Mouse (Mus musculus) gonadal fat pad, adult 2 months (tissue): ENCODE measurements at regions not wholly inside any gene's neighbourhood (a gene's known extent, or its start where the extent isn't known, plus 50 kb on each side); places are given as distances from the start of the nearest gene placed in this dataset.
"Not testable (repeated sequence)": the region's sequence is repeated elsewhere in the genome, so short reads cannot be mapped to it uniquely, and the experiment has no call there.

Experiments
- DNase-seq: peaks from one replicate; pipeline ENCODE4 v3.0.0-alpha.2; 2012; ENCODE audit warnings: low read depth

DNA sequence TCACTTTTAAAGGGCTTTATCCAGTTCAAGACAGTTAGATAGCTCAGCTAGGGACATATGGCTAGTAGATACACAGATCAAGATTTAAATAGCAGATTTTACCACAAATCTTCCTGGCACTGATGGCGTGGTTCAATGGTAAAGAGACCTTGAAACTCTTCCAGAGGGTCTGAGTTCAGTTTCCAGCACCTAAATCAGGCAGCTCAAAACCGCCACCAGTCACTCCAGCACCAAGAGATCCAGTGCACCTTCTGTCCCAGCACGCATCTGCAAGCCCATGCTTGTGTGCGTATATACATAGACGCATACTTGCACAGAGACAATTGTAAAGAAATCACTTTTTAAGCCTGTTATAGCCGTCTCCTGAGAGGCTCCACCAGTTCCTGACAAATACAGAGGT is 454.0 kb upstream of the Jmjd1c start:
- no peak for DNase-seq

DNA sequence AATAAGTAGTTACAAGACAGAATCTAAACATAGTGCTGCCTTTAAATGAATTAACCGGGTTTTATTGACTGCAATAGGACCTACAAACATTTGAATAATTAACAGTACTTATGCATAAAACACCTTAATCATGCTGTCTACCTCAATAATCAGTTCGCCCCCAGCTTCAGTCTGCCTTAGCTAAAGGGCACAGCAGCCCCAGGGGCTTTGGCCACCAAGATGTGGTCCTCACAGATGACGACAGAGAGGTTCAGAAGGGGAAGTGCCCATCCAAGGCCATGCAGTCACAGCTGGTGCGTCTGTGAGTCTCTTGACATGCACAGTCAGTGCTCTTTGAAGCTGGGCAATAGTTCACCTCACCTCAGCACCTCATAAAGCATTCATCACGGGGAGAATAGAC is 452.8 kb upstream of the Jmjd1c start:
- no peak for DNase-seq

DNA sequence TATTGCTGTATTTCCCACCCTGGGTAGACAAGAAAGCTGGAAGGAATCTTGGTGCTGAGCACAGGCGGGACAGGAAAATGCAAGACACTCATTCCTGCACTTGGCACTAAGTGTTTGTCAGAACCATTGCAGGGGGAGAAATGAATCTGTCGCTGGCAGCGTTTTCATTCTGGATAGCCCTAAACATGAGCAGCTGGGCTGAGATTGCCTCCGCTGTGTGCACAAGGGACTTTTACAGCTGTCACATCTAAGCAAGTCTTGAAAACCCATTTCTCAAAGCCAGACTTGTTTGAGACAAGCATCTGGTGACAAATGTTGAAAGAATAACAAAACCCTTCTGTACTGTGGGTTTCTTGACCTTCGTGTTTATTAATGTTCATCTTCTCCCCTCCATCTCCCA is 438.4 kb upstream of the Jmjd1c start:
- DNase-seq: no peak

- no peak for DNase-seq
Observed at GRCm38 (mm10) chr10:66683160-66683559, 412.8 kb upstream of the Jmjd1c start.

- not testable (repeated sequence) for DNase-seq
Observed at GRCm38 (mm10) chr10:66689196-66689595, 406.7 kb upstream of the Jmjd1c start.

DNA sequence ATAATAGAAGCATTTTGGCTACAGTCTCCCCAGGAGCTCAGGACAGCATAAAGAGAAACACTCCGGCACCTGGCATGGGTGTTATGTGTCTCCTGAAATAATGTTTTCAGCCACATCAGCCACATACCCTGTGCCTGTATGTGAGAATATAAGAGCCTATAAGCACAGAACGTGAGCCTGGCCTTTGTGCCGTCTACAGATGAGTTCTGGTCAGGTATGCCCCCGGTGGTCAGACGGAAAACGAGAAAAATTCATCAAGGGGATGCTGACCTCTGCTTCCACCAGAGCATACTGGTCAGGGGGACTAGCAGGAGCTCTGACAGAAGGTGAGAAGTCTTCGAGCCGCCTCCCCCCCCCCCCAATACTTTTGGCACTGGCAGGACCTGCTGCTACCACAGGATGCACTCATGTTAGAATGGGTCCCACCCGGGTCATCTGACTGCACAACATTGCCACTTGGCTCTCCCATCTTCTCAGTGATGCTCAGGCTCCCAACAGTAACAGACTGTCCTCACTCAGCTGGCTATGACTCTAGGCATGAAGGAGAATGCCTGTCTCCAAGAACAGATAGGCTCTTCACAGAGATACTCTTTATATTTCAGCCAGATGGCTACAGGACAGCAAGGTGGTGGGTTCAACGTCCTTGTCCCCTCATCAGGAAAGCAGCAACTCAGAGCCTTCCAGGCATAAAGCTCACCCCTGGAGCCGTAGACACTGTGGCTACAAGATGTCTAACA is 401.2 kb upstream of the Jmjd1c start:
- DNase-seq: no peak

DNA sequence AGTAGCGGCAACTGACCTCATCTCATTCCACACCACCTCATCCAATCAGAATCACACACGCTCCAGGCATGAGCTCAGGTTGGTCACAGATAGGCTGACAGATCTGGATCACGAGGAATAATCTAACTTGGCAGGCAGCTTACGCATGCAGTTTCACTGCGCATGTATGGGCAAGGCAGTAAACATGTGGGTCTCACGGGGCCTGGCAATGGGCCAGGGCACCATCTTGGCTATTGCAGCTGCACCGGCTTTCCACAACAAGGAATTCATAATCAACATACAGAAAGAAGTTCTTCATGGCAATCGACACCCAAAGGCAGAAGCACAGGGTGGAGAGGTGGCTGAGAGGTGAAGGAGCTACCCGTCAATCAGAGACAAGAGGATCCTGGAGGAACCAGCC is 381.0 kb upstream of the Jmjd1c start:
- not testable (repeated sequence) for DNase-seq

DNA sequence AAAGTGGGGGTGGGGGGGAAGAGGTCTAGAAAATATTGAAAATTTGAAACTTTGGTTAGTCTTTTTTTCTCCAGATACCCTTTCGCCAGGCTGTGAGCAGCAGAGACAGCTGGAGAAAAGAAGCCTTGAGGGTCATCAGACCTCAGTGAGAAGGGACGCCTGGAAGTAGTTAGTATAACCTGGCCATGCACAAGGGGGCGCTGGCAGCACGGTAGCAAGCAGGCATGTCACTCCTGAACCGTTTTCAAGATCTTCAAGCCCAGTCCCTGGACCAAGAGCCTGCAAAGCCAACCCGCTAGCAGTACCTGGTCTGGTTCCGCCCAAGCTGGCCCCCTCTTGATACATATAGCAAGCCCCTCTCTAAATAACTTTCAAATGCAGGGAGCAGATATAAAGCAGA is 378.0 kb upstream of the Jmjd1c start:
- DNase-seq: no peak

DNA sequence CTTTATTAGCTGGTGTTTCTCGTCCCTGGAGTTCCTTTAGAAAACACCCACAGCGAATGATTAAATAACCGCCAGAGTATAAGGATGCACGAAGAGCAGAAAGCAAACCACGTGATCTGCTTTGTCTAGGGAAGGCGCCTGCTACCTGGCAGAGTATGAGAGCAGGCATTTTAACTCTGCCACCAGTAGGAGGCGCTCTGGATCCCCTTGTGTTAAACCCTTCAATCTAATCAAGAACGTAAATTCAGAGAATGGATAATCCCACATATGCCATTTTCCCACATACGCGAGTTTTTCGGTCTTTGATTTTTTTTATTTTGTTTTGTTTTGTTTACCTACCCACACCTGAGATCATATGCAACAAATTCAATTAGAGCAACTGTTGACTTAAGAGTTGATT is 376.1 kb upstream of the Jmjd1c start:
- DNase-seq: no peak

DNA sequence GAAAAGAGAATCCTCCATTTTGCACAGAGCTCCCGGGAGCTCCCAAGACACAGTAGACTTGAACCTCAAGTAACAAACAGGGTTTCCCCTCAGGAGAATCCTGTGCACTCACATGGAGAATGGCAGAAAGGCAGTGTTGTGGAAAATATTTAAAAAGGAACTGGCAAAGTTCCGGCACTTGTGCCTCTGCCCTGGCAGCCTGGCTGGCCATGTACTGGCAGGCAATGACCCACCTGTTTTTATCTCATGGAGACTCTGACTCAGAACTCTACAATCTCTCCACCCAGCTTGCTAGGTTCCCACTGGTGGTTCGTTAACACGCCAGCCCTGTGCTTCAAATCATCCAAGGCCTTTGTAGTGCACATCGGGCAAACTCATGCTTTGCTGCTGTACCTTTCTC is 362.3 kb upstream of the Jmjd1c start:
- no peak for DNase-seq

DNA sequence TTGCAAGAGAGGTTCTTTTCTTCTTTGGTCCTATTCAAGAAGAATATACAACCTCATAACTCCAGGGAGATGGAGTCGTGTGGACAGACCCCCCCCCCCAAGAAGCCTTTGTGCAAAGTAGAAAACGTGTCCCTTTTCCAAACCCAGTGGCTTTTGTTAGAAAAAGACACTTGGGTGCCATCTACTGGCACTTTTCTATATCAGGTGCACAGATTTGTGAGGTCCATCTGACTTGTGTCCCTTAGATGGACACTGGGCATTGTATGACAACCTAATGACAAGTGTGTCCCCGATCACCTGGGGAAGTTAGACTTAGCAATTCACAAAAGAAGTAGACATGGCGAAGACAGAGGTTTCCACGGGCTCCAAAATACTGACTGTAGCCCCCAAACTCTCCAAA is 361.1 kb upstream of the Jmjd1c start:
- DNase-seq: no peak

- no peak for DNase-seq
Observed at GRCm38 (mm10) chr10:66739017-66739416, 356.9 kb upstream of the Jmjd1c start.

- DNase-seq: no peak
Observed at GRCm38 (mm10) chr10:66741819-66742218, 354.1 kb upstream of the Jmjd1c start.

- DNase-seq: no peak
Observed at GRCm38 (mm10) chr10:66743254-66743653, 352.7 kb upstream of the Jmjd1c start.

DNA sequence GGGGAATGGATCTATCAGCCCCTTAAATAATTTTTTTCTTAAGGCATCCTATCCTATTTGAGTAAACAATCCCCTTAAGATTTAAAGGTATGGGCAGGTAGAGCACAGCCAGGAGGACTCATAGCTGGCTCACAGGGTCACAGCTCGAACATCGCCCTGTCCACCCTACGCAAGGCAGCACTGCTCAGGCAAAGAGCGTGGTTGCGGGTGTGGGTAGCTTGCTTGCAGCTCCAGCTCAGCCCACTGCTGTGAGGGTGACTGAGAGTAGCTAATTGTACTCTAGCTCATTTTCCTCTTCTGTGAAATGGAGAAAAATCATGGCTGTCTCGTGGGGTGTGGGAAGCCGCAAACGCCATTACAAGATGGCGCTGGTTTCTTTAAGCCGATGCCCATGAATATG is 350.1 kb upstream of the Jmjd1c start:
- no peak for DNase-seq

- no peak for DNase-seq
Observed at GRCm38 (mm10) chr10:66752237-66752810, 343.6 kb upstream of the Jmjd1c start.

- DNase-seq: no peak
Observed at GRCm38 (mm10) chr10:66756866-66757265, 339.1 kb upstream of the Jmjd1c start.

DNA sequence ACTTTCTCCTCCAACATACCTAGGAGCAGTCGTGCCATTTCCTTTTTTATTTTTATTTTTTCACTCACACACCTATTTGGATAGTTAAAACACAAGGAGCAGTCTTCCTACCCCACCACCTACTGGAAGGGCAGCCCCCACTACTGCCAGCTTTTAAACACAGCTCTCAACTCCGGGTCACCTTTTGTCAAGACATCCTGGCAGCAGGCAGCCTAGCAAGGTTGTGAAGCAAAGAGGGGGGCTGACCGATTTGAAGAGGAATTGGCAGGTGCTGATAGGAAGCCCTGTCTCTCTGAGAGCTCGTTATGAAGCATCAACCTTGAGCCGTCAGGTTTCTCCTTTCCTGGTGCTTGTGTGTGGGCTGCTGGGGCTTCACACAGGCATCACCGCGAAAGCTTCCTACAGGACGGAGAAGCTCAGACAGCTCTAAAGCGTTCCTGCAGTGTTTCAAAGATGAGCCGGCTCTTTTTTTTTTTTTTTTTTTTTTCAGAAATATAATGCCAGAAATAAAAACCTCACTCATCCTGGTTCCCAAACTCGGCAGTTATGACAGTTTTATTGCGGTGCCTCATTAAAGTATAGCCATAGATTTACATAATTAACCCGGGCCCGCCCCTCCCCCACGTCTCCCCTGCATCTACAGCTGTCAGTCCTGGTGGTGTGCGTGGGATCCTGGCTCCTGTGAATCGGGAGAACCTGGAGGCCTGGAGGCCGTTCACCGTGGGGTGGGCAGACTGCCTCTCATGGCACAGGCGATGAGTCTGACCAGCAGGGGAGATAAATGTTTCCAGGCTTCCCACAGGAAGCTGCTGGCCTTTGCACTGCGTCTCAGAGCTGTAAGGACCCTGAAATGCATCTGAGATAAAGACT is 325.5 kb upstream of the Jmjd1c start:
- DNase-seq: no peak

DNA sequence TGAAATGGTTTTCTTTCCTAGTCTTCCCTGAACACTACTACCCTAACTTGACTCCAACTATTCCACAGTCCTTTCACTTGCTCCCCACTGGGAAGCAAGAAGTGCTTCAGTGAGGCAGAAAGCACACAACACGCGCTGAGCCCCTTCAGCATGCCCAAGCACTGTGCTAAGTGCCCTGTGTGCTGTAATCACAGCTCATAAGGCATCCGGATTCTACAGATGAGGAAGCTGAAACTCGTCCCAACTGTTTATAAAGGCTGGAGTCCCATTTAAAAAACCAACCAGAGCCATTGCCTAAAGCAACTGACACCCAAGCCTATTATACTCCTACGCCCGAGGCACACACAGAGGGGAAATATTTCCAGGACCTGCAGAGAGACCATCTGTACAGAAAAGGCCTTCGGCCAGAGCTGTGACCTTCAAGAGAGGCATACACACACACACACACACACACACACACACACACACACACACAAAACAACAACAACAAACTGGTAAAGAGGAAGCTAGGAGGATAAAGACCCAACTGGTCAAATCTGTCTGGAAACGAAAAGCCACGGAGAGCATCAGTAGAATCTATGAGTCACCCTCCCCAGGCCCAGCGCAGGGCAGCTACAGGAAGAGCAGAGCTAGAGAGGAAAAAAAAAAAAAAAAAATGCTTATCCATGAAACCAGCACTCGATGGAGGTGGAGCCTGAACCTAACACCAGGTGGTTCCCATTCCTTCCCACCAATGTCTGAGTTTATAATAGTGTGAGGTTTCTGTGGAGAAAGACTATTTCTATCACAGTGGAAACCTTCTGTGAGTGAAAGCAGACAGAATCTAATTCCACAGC is 315.4 kb upstream of the Jmjd1c start:
- no peak for DNase-seq

DNA sequence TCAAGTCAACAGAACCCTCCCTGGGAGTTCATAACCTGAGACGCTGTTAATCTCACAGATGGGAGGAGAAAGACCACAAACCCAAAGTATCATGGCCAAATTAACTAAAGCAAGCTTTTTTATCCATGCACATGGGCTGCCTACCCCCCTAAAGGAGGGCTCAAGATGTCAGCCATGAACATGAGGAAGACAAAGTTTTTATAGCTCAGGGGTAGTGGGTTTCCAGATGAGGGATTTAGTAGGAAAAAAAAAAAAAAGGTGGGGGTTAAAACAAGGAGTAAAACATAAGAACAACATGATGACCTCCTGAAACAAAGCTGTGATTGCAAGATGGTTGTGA is 314.8 kb upstream of the Jmjd1c start:
- no peak for DNase-seq

- no peak for DNase-seq
Observed at GRCm38 (mm10) chr10:66782025-66782424, 313.9 kb upstream of the Jmjd1c start.

- no peak for DNase-seq
Observed at GRCm38 (mm10) chr10:66787812-66788211, 308.1 kb upstream of the Jmjd1c start.
